Mouse (Mus musculus) limb, embryonic 14.5 days (tissue): Measurements from ENCODE around the gene Rarres2. TPM values are rescaled to one million over a fixed set of nuclear protein-coding genes. Genes with fewer than 3 reads are reported as not detected.

ENCODE experiments used
- ATAC-seq: fragments of 200-750 bp; cut with Nextera tagmentation; 2 replicates; pipeline ENCODE4 v1.8.0; 2017; ENCODE audit warnings: low read depth, moderate number of reproducible peaks, moderate TSS enrichment; ENCODE audit not compliant: low FRiP score
- DNase-seq: peaks from one replicate; pipeline ENCODE4 v3.0.0-alpha.2; 2015; ENCODE audit warnings: low spot score
- H3K27ac ChIP-seq: fragments of 300-500 bp; sonication (generic); replicated peaks from 2 replicates; pipeline ENCODE4 v1.5.1; 2014; ENCODE audit warnings: low read depth, mild to moderate bottlenecking, low read length, moderate library complexity, mixed read lengths
- H3K27me3 ChIP-seq: fragments of 300-500 bp; sonication (generic); 2 replicates; pipeline ENCODE4 v1.6.1; 2014; ENCODE audit warnings: low read length, mixed read lengths; ENCODE audit not compliant: control insufficient read depth, insufficient read depth
- H3K36me3 ChIP-seq: fragments of 300-500 bp; sonication (generic); 2 replicates; pipeline ENCODE4 v1.6.1; 2014; ENCODE audit warnings: mild to moderate bottlenecking, low read length, moderate library complexity, mixed read lengths; ENCODE audit not compliant: control insufficient read depth, insufficient read depth
- H3K4me1 ChIP-seq: fragments of 300-500 bp; sonication (generic); 2 replicates; pipeline ENCODE4 v1.6.1; 2014; ENCODE audit warnings: antibody characterized with exemption, low read length, mixed read lengths; ENCODE audit not compliant: control insufficient read depth, insufficient read depth
- H3K4me2 ChIP-seq: fragments of 300-500 bp; sonication (generic); replicated peaks from 2 replicates; pipeline ENCODE4 v1.6.1; 2014; ENCODE audit warnings: low read depth, mild to moderate bottlenecking, low read length, moderate library complexity; ENCODE audit not compliant: severe bottlenecking
- H3K4me3 ChIP-seq: fragments of 300-500 bp; sonication (generic); replicated peaks from 2 replicates; pipeline ENCODE4 v1.5.1; 2014; ENCODE audit warnings: low read length
- H3K9ac ChIP-seq: fragments of 300-500 bp; sonication (generic); 2 replicates; pipeline ENCODE4 v1.6.1; 2014; ENCODE audit warnings: mild to moderate bottlenecking, low read depth, low read length, moderate library complexity; ENCODE audit not compliant: severe bottlenecking
- H3K9me3 ChIP-seq: fragments of 300-500 bp; sonication (generic); 2 replicates; pipeline ENCODE4 v1.6.1; 2016; ENCODE audit warnings: low read length; ENCODE audit not compliant: control insufficient read depth
- POLR2A ChIP-seq: fragments of 200-500 bp; IDR thresholded peaks from 2 replicates; pipeline ENCODE4 v1.8.0; 2012; ENCODE audit warnings: inconsistent platforms, mild to moderate bottlenecking, moderate library complexity, borderline replicate concordance; ENCODE audit not compliant: insufficient read depth, insufficient read length; ENCODE audit errors: extremely low read depth
- WGBS: fragments of 180-500 bp; shearing (Covaris S2); extraction: QIAGEN DNeasy Blood & Tissue Kit; methylation state at CpG from one replicate; pipeline ENCODE4 v1.1.7; 2014; 5-methylcytosine and 5-hydroxymethylcytosine counted together
- polyA plus RNA-seq, 2 experiments: library from polyadenylated mRNA; depleted of rRNA in 1 of 2; stranded (reverse) in 1 of 2; unstranded in 1 of 2; fragments of >200 nt; fragmentation: Nextera tagmentation in 1 of 2; extraction: Ambion mirVana in 1 of 2; gene quantifications; 2 replicates each; pipeline versions ENCODE4 v1.2.1 to v1.2.3; 2012 to 2014

Gene Rarres2
- polyA plus RNA-seq (2012; rRNA removed), result 15.2 and 19.7 TPM in 2 replicates
- polyA plus RNA-seq (2014; fragmentation: Nextera tagmentation; extraction: Ambion mirVana), result 16.1 and 21.3 TPM in 2 replicates

GRCm38 (mm10) chr6:48572572-48573061, at the start of gene Rarres2:
Gene Rarres2 (minus strand): TSS chr6:48572789.
- ATAC-seq, result peak; percentile 58; the same call in 1 of the 2 replicates
- peaks cover 9% of the 10 kb centered on the region for H3K4me1 ChIP-seq
- DNase-seq, result peak; percentile 50
- 14% methylated on average over 6 of the region's 6 CpGs for WGBS
- no peak within 1 kb of the TSS for H3K4me3 ChIP-seq
- H3K9ac ChIP-seq, result no peak within 1 kb of the TSS
- peak within 1 kb of the TSS; percentile 43; the same call in 1 of the 2 replicates for H3K27ac ChIP-seq
- no peak within 1 kb of the TSS for H3K4me2 ChIP-seq
- H3K27me3 ChIP-seq, result no peaks in the 10 kb centered on the region
- TF ChIP-seq POLR2A, result no peak
- no peaks in the 10 kb centered on the region for H3K9me3 ChIP-seq
- 0 out of 2 replicates have a peak, but pooled peaks cover 2% of the 10 kb centered on the region for H3K36me3 ChIP-seq

- no peak for TF ChIP-seq POLR2A
- DNase-seq (no peak), ATAC-seq (no peak)
- 97% methylated on average over 26 of the region's 30 CpGs for WGBS
- Histone ChIP-seq H3K27ac (no peak overlapping the region), H3K9ac (no peak overlapping the region), H3K4me1 (no peaks in the 10 kb centered on the region), H3K4me2 (no peak overlapping the region), H3K9me3 (no peaks in the 10 kb centered on the region), H3K36me3 (peaks cover 23% of the 10 kb centered on the region), H3K27me3 (no peaks in the 10 kb centered on the region), H3K4me3 (no peak overlapping the region)
These were observed 47.4 kb upstream of the Rarres2 start for GRCm38 (mm10) chr6:48620031-48620430.

- H3K27me3 ChIP-seq, result no peaks in the 10 kb centered on the region
- H3K4me2 ChIP-seq, result no peak overlapping the region
- no peaks in the 10 kb centered on the region for H3K9me3 ChIP-seq
- TF ChIP-seq POLR2A, result no peak
- H3K36me3 ChIP-seq, result peaks cover 19% of the 10 kb centered on the region
- no peak overlapping the region for H3K4me3 ChIP-seq
- ATAC-seq (no peak), DNase-seq (no peak)
- H3K9ac ChIP-seq, result no peak overlapping the region
- WGBS, result 90% methylated on average over 5 of the region's 5 CpGs
- no peak overlapping the region for H3K27ac ChIP-seq
- no peaks in the 10 kb centered on the region for H3K4me1 ChIP-seq
These were observed 42.2 kb upstream of the Rarres2 start for GRCm38 (mm10) chr6:48614756-48615155.

GRCm38 (mm10) chr6:48613464-48613863, 40.9 kb upstream of the Rarres2 start:
- Histone ChIP-seq H3K4me3 (no peak overlapping the region), H3K27me3 (no peaks in the 10 kb centered on the region), H3K36me3 (peaks cover 11% of the 10 kb centered on the region), H3K9ac (no peak overlapping the region), H3K27ac (no peak overlapping the region), H3K4me2 (no peak overlapping the region), H3K4me1 (no peaks in the 10 kb centered on the region), H3K9me3 (no peaks in the 10 kb centered on the region)
- no peak for DNase-seq
- WGBS, result 92% methylated on average over 4 of the region's 4 CpGs
- ATAC-seq, result no peak
- no peak for TF ChIP-seq POLR2A

GRCm38 (mm10) chr6:48610657-48611056, 38.1 kb upstream of the Rarres2 start:
- peaks cover 11% of the 10 kb centered on the region for H3K36me3 ChIP-seq
- no peak for TF ChIP-seq POLR2A
- 81% methylated on average over 3 of the region's 3 CpGs for WGBS
- H3K4me1 ChIP-seq, result no peaks in the 10 kb centered on the region
- H3K9me3 ChIP-seq, result no peaks in the 10 kb centered on the region
- H3K4me3 ChIP-seq, result no peak overlapping the region
- H3K27me3 ChIP-seq, result no peaks in the 10 kb centered on the region
- H3K27ac ChIP-seq, result no peak overlapping the region
- no peak overlapping the region for H3K4me2 ChIP-seq
- no peak overlapping the region for H3K9ac ChIP-seq
- no peak for ATAC-seq
- DNase-seq, result no peak
